26 mouse cellular contexts compared by ENCODE assay signal in genomic region chr2:56552197-56552964, GRCm38 (mm10).
DNase-seq lines count a peak whose midpoint lies in the region; ATAC-seq lines count a peak whose summit lies in the region.
"Had no signal": no experiment of that assay in that cellular context is flagged by ENCODE, and none has a peak within 500 bp of the region (broad histone marks: within the 10 kb centered on the region; RNA-seq: fewer than 3 reads in every experiment).

No protein-coding gene starts in this region.

- H3K27me3 ChIP-seq in forebrain, embryonic 16.5 days (replicated peaks; ENCODE audit: control insufficient read depth, insufficient read depth, low read length), result no peaks in the 10 kb centered on the region
- H3K27me3 ChIP-seq in forebrain, embryonic 12.5 days, result no peaks in the 10 kb centered on the region
- no peaks in the 10 kb centered on the region for H3K27me3 ChIP-seq in midbrain, embryonic 13.5 days
- no peaks in the 10 kb centered on the region for H3K27me3 ChIP-seq in midbrain, embryonic 11.5 days (ENCODE audit: control insufficient read depth, insufficient read depth, low read length)
- no peaks in the 10 kb centered on the region for H3K27me3 ChIP-seq in midbrain, embryonic 15.5 days (replicated peaks)
- no peaks in the 10 kb centered on the region for H3K27me3 ChIP-seq in midbrain, embryonic 16.5 days (ENCODE audit: control insufficient read depth, insufficient read depth, low read depth, low read length)
- H3K27me3 ChIP-seq: CH12.LX; embryonic facial prominence, embryonic 13.5 days; embryonic facial prominence, embryonic 15.5 days; forebrain, embryonic 13.5 days; forebrain, embryonic 15.5 days had no signal

- no peak overlapping the region for H3K9ac ChIP-seq in forebrain, embryonic 16.5 days (replicated peaks; ENCODE audit: low read depth, low read length)
- H3K9ac ChIP-seq in forebrain, embryonic 12.5 days, result no peak overlapping the region
- H3K9ac ChIP-seq in midbrain, embryonic 13.5 days (replicated peaks), result no peak overlapping the region
- H3K9ac ChIP-seq in midbrain, embryonic 11.5 days (ENCODE audit: low read length), result no peak overlapping the region
- no peak overlapping the region for H3K9ac ChIP-seq in midbrain, embryonic 15.5 days
- H3K9ac ChIP-seq in midbrain, embryonic 16.5 days (ENCODE audit: low read depth, low read length), result no peak overlapping the region
- H3K9ac ChIP-seq: embryonic facial prominence, embryonic 13.5 days; embryonic facial prominence, embryonic 15.5 days; forebrain, embryonic 13.5 days; forebrain, embryonic 15.5 days had no signal

- WGBS in forebrain, embryonic 16.5 days, result 62% methylated on average over 7 of the region's 7 CpGs
- WGBS in forebrain, embryonic 12.5 days, result 73% methylated on average over 7 of the region's 7 CpGs
- WGBS in midbrain, embryonic 13.5 days, result 51% methylated on average over 7 of the region's 7 CpGs
- 81% methylated on average over 7 of the region's 7 CpGs for WGBS in midbrain, embryonic 11.5 days
- WGBS in midbrain, embryonic 15.5 days, result 50% methylated on average over 7 of the region's 7 CpGs
- 58% methylated on average over 7 of the region's 7 CpGs for WGBS in midbrain, embryonic 16.5 days

- H3K27ac ChIP-seq in forebrain, embryonic 16.5 days (ENCODE audit: low read length), result no peak overlapping the region
- H3K27ac ChIP-seq in forebrain, embryonic 12.5 days, result no peak overlapping the region
- no peak overlapping the region for H3K27ac ChIP-seq in midbrain, embryonic 13.5 days
- no peak overlapping the region for H3K27ac ChIP-seq in midbrain, embryonic 11.5 days (ENCODE audit: low read depth, low read length)
- H3K27ac ChIP-seq in midbrain, embryonic 15.5 days, result no peak overlapping the region
- H3K27ac ChIP-seq in midbrain, embryonic 16.5 days (ENCODE audit: low read length), result no peak overlapping the region
- H3K27ac ChIP-seq: embryonic facial prominence, embryonic 15.5 days; forebrain, embryonic 10.5 days; forebrain, embryonic 13.5 days; forebrain, embryonic 15.5 days had no signal

- H3K4me2 ChIP-seq in forebrain, embryonic 16.5 days (ENCODE audit: low read length), result no peak overlapping the region
- H3K4me2 ChIP-seq in forebrain, embryonic 12.5 days, result no peak overlapping the region
- H3K4me2 ChIP-seq in midbrain, embryonic 13.5 days (replicated peaks), result no peak overlapping the region
- no peak overlapping the region for H3K4me2 ChIP-seq in midbrain, embryonic 11.5 days
- H3K4me2 ChIP-seq in midbrain, embryonic 15.5 days, result no peak overlapping the region
- H3K4me2 ChIP-seq in midbrain, embryonic 16.5 days (ENCODE audit: low read length), result no peak overlapping the region
- H3K4me2 ChIP-seq: embryonic facial prominence, embryonic 13.5 days; embryonic facial prominence, embryonic 15.5 days; forebrain, embryonic 13.5 days; forebrain, embryonic 15.5 days had no signal

- ATAC-seq in forebrain, embryonic 16.5 days, result peak; percentile 57; the same call in 1 of the 2 replicates
- ATAC-seq in forebrain, embryonic 12.5 days (ENCODE audit: low FRiP score), result no peak
- peak; percentile 77 for ATAC-seq in midbrain, embryonic 13.5 days
- ATAC-seq in midbrain, embryonic 11.5 days (ENCODE audit: low FRiP score), result no peak
- ATAC-seq in midbrain, embryonic 15.5 days (replicated peaks), result peak; percentile 42; the same call in 1 of the 2 replicates
- no peak for ATAC-seq in midbrain, embryonic 16.5 days
- ATAC-seq: CD4-positive, CD25-positive, alpha-beta regulatory T cell, adult 4 months; forebrain, embryonic 13.5 days; forebrain, embryonic 15.5 days had no signal

- no peaks in the 10 kb centered on the region for H3K9me3 ChIP-seq in forebrain, embryonic 16.5 days (ENCODE audit: control insufficient read depth, low read length)
- no peaks in the 10 kb centered on the region for H3K9me3 ChIP-seq in forebrain, embryonic 12.5 days
- H3K9me3 ChIP-seq in midbrain, embryonic 13.5 days, result no peaks in the 10 kb centered on the region
- no peaks in the 10 kb centered on the region for H3K9me3 ChIP-seq in midbrain, embryonic 11.5 days (ENCODE audit: control insufficient read depth, low read length)
- no peaks in the 10 kb centered on the region for H3K9me3 ChIP-seq in midbrain, embryonic 15.5 days
- no peaks in the 10 kb centered on the region for H3K9me3 ChIP-seq in midbrain, embryonic 16.5 days (replicated peaks; ENCODE audit: control insufficient read depth, low read length, poor library complexity, severe bottlenecking)
- H3K9me3 ChIP-seq: embryonic facial prominence, embryonic 13.5 days; embryonic facial prominence, embryonic 15.5 days; forebrain, embryonic 10.5 days; forebrain, embryonic 13.5 days; forebrain, embryonic 15.5 days; G1E had no signal

- H3K36me3 ChIP-seq in forebrain, embryonic 16.5 days (ENCODE audit: control insufficient read depth, insufficient read depth), result no peaks in the 10 kb centered on the region
- no peaks in the 10 kb centered on the region for H3K36me3 ChIP-seq in forebrain, embryonic 12.5 days (replicated peaks)
- H3K36me3 ChIP-seq in midbrain, embryonic 13.5 days, result no peaks in the 10 kb centered on the region
- no peaks in the 10 kb centered on the region for H3K36me3 ChIP-seq in midbrain, embryonic 11.5 days (ENCODE audit: control insufficient read depth, insufficient read depth, low read length)
- no peaks in the 10 kb centered on the region for H3K36me3 ChIP-seq in midbrain, embryonic 15.5 days (replicated peaks)
- no peaks in the 10 kb centered on the region for H3K36me3 ChIP-seq in midbrain, embryonic 16.5 days (ENCODE audit: control insufficient read depth, insufficient read depth, low read length)
- H3K36me3 ChIP-seq: embryonic facial prominence, embryonic 13.5 days; embryonic facial prominence, embryonic 15.5 days; forebrain, embryonic 10.5 days; forebrain, embryonic 15.5 days; G1E had no signal

- DNase-seq in midbrain, embryonic 11.5 days (ENCODE audit: low spot score, missing footprints), result no peak
- DNase-seq: adrenal gland, adult 2 months; adrenal gland, postnatal 10 days; adrenal gland, postnatal 25 days; B cell, adult 2 months; cerebellum, adult 11 months; cerebellum, adult 18-20 months; cerebellum, adult 8-10 months; cerebellum, adult 9-11 months; cerebellum, postnatal 14 days; cerebellum, postnatal 36 days; embryo, embryonic 11 days had no signal

- H3K4me3 ChIP-seq in forebrain, embryonic 16.5 days (replicated peaks; ENCODE audit: low read length), result no peak overlapping the region
- H3K4me3 ChIP-seq in forebrain, embryonic 12.5 days (replicated peaks), result no peak overlapping the region
- no peak overlapping the region for H3K4me3 ChIP-seq in midbrain, embryonic 13.5 days (replicated peaks)
- H3K4me3 ChIP-seq in midbrain, embryonic 11.5 days (ENCODE audit: low read depth, low read length), result no peak overlapping the region
- no peak overlapping the region for H3K4me3 ChIP-seq in midbrain, embryonic 15.5 days
- no peak overlapping the region for H3K4me3 ChIP-seq in midbrain, embryonic 16.5 days (ENCODE audit: low read depth, low read length)
- H3K4me3 ChIP-seq: embryonic facial prominence, embryonic 13.5 days; embryonic facial prominence, embryonic 15.5 days; erythroblast, embryonic 14.5 days; forebrain, embryonic 10.5 days; forebrain, embryonic 13.5 days; forebrain, embryonic 15.5 days had no signal

- H3K4me1 ChIP-seq in forebrain, embryonic 16.5 days (replicated peaks; ENCODE audit: control insufficient read depth, insufficient read depth, low read length), result no peaks in the 10 kb centered on the region; the same call in 1 of the 2 replicates
- no peaks in the 10 kb centered on the region for H3K4me1 ChIP-seq in forebrain, embryonic 12.5 days
- 0 out of 2 replicates have a peak, but pooled peaks cover 4% of the 10 kb centered on the region for H3K4me1 ChIP-seq in midbrain, embryonic 13.5 days (replicated peaks)
- H3K4me1 ChIP-seq in midbrain, embryonic 11.5 days (ENCODE audit: control insufficient read depth, insufficient read depth, low read length), result no peaks in the 10 kb centered on the region
- H3K4me1 ChIP-seq in midbrain, embryonic 15.5 days, result no peaks in the 10 kb centered on the region
- no peaks in the 10 kb centered on the region for H3K4me1 ChIP-seq in midbrain, embryonic 16.5 days (ENCODE audit: control insufficient read depth, insufficient read depth, low read length)
- H3K4me1 ChIP-seq: forebrain, embryonic 10.5 days; forebrain, embryonic 13.5 days; forebrain, embryonic 15.5 days had no signal

Comparison
In these comparisons a context has a peak if more than half of its experiments do, and no peak if none do; other contexts are left out.
1. ATAC-seq: peak in forebrain, embryonic 16.5 days (single experiment), midbrain, embryonic 13.5 days (single experiment) and midbrain, embryonic 15.5 days (single experiment); none in forebrain, embryonic 12.5 days (single experiment), midbrain, embryonic 11.5 days (single experiment) and midbrain, embryonic 16.5 days (single experiment).